In genomic region chr5:115120978-115121377, GRCm38 (mm10) we compare ENCODE assay signal across 19 mouse cellular contexts. TPM values are rescaled to one million over a fixed set of nuclear protein-coding genes. Genes with fewer than 3 reads are reported as not detected.
DNase-seq lines count a peak whose midpoint lies in the region; ATAC-seq and TF ChIP-seq lines count a peak whose summit lies in the region.
"Had no signal": no experiment of that assay in that cellular context is flagged by ENCODE, and none has a peak within 500 bp of the region (broad histone marks: within the 10 kb centered on the region; RNA-seq: fewer than 3 reads in every experiment).

No protein-coding gene starts in this region.

- no peak overlapping the region for H3K4me3 ChIP-seq in layer of hippocampus, adult 2 months
- H3K4me3 ChIP-seq in heart, adult 2 months = no peak overlapping the region
- H3K4me3 ChIP-seq: forebrain, embryonic 12.5 days; hindbrain, embryonic 13.5 days; intestine, embryonic 15.5 days; kidney, embryonic 15.5 days; liver, embryonic 12.5 days; lung, embryonic 15.5 days; midbrain, embryonic 15.5 days had no signal

- H3K27me3 ChIP-seq in heart, adult 2 months (ENCODE audit: control insufficient read depth, insufficient read depth, low read length) = no peaks in the 10 kb centered on the region
- H3K27me3 ChIP-seq: forebrain, embryonic 12.5 days; hindbrain, embryonic 13.5 days; intestine, embryonic 15.5 days; kidney, embryonic 15.5 days; liver, embryonic 12.5 days; lung, embryonic 15.5 days; midbrain, embryonic 15.5 days had no signal

- peak; percentile 56 for DNase-seq in cerebellum, adult 11 months
- DNase-seq in layer of hippocampus, adult 2 months (ENCODE audit: low spot score in 2 of 2) = no peak
- DNase-seq in layer of hippocampus, adult 11-12 months (ENCODE audit: low spot score) = no peak
- peak; percentile 94 for DNase-seq in brain, adult 2 months (ENCODE audit: low read depth, low spot score)
- peak; percentile 69 to 77 for DNase-seq in cerebellum, postnatal 14 days
- no peak for DNase-seq in heart, adult 8-10 months (ENCODE audit: low spot score)
- DNase-seq in heart, adult 2 months = no peak
- DNase-seq: embryo, embryonic 11 days; thymus, postnatal 14 days had no signal

- TF ChIP-seq CTCF in layer of hippocampus, adult 2 months (conservative IDR thresholded peaks at IDR 0.05) = no peak
- TF ChIP-seq CTCF in heart, adult 2 months (IDR thresholded peaks at IDR 0.05) = no peak

- H3K36me3 ChIP-seq in heart, adult 2 months (ENCODE audit: control insufficient read depth, insufficient read depth, low read length) = no peaks in the 10 kb centered on the region

- no peak for TF ChIP-seq POLR2A in heart, adult 2 months (IDR thresholded peaks at IDR 0.05; ENCODE audit: insufficient read depth, low read depth, low read length)

- no peak for ATAC-seq in cerebellum, adult (ENCODE audit: insufficient number of reproducible peaks, low FRiP score, low TSS enrichment)
- ATAC-seq: intestine, embryonic 15.5 days; liver, embryonic 12.5 days; midbrain, embryonic 15.5 days had no signal

- H3K4me1 ChIP-seq in heart, adult 2 months (ENCODE audit: control insufficient read depth, insufficient read depth, low read length) = peaks cover 4% of the 10 kb centered on the region

- H3K9ac ChIP-seq in heart, adult 2 months (ENCODE audit: low read depth, low read length) = no peak overlapping the region
- H3K9ac ChIP-seq: forebrain, embryonic 12.5 days; hindbrain, embryonic 13.5 days; intestine, embryonic 15.5 days; kidney, embryonic 15.5 days; liver, embryonic 12.5 days; lung, embryonic 15.5 days; midbrain, embryonic 15.5 days had no signal

- 65% methylated on average over 5 of the region's 5 CpGs for WGBS in heart, adult 2 months

- intact Hi-C loops in heart, adult 2 months (cut with DNase I) = loop anchor here (10.0 kb wide), 1 partner anchor 224 kb away; the partner anchor contains the start of genes Cox6a1, Gatc and Triap1

- 0 out of 2 replicates have a peak, but pooled peaks cover 1% of the 10 kb centered on the region for H3K79me2 ChIP-seq in heart, adult 2 months (replicated peaks; ENCODE audit: control insufficient read depth, insufficient read depth, low read length)

- no peak for TF ChIP-seq EP300 in heart, adult 2 months (IDR thresholded peaks at IDR 0.05; ENCODE audit: insufficient read depth, low read depth, low read length)

- H3K27ac ChIP-seq in layer of hippocampus, adult 2 months = peak overlapping the region; percentile 23; the same call in 1 of the 2 replicates
- H3K27ac ChIP-seq in heart, adult 2 months = no peak overlapping the region
- H3K27ac ChIP-seq: forebrain, embryonic 12.5 days; hindbrain, embryonic 13.5 days; intestine, embryonic 15.5 days; kidney, embryonic 15.5 days; liver, embryonic 12.5 days; lung, embryonic 15.5 days; midbrain, embryonic 15.5 days had no signal

RNA-seq across cellular contexts. Expression of gene Acads, which starts 1.8 kb away (rescaled TPM):
- total RNA-seq in layer of hippocampus, adult 2 months (2021) = 1 to 10 TPM; 6.5 to 7.3 TPM
- total RNA-seq in heart, adult 8-10 months (2022) = 100 to 1,000 TPM; 225 to 279 (median 244) TPM
- total RNA-seq in heart, adult 2 months (2021) = 100 to 1,000 TPM; 199 to 228 TPM
- polyA plus RNA-seq in heart, adult 2 months (2012; rRNA removed) = 256 and 333 TPM in 2 replicates

RNA-seq across cellular contexts. Expression of gene Unc119b, which starts 13.8 kb away (rescaled TPM):
- 10 to 100 TPM; 25.9 to 28.0 TPM for total RNA-seq in layer of hippocampus, adult 2 months (2021)
- total RNA-seq in heart, adult 8-10 months (2022) = 10 to 100 TPM; 11.8 to 18.5 (median 14.5) TPM
- total RNA-seq in heart, adult 2 months (2021) = 10 to 100 TPM; 15.8 to 22.0 TPM
- polyA plus RNA-seq in heart, adult 2 months (2012; rRNA removed) = 18.4 and 27.8 TPM in 2 replicates

RNA-seq across cellular contexts. Expression of gene Gm10401, which starts 22.9 kb away (rescaled TPM):
- not detected for total RNA-seq in layer of hippocampus, adult 2 months (2021)
- not detected for total RNA-seq in heart, adult 8-10 months (2022)
- total RNA-seq in heart, adult 2 months (2021) = not detected
- polyA plus RNA-seq in heart, adult 2 months (2012; rRNA removed) = not detected in 2 replicates
- total RNA-seq: layer of hippocampus, adult 18-20 months; megakaryocyte progenitor cell, adult 5-6 weeks had no signal

RNA-seq across cellular contexts. Expression of gene Mlec, which starts 37.0 kb away (rescaled TPM):
- 10 to 100 TPM; 75.7 to 84.7 TPM for total RNA-seq in layer of hippocampus, adult 2 months (2021)
- 10 to 100 TPM; 75.2 to 88.5 (median 78.8) TPM for total RNA-seq in heart, adult 8-10 months (2022)
- total RNA-seq in heart, adult 2 months (2021) = 10 to 100 TPM; 74.6 to 80.6 TPM
- polyA plus RNA-seq in heart, adult 2 months (2012; rRNA removed) = 40.4 and 75.4 TPM in 2 replicates

Comparison
In these comparisons a context has a peak if more than half of its experiments do, and no peak if none do; other contexts are left out.
1. DNase-seq: peak in cerebellum, adult 11 months (single experiment), brain, adult 2 months (single experiment) and cerebellum, postnatal 14 days (2 of 2); none in layer of hippocampus, adult 2 months (0 of 2), layer of hippocampus, adult 11-12 months (single experiment), heart, adult 8-10 months (single experiment) and heart, adult 2 months (0 of 2).
2. RNA of gene Acads, which starts 1.8 kb away (total RNA-seq): 225 to 279 TPM in heart, adult 8-10 months and 199 to 228 TPM in heart, adult 2 months; 6.5 to 7.3 TPM in layer of hippocampus, adult 2 months; every median in the first group is over 10 times any median in the second.